Mouse (Mus musculus) bone marrow macrophage, adult 2 months (primary cell): ENCODE measurements at regions not wholly inside any gene's neighbourhood (a gene's known extent, or its start where the extent isn't known, plus 50 kb on each side); places are given as distances from the start of the nearest gene placed in this dataset.

Source experiments
- CTCF ChIP-seq: IDR thresholded peaks from 2 replicates; pipeline ENCODE4 v1.5.1; 2012; ENCODE audit warnings: low read depth, mild to moderate bottlenecking, low read length, moderate library complexity
- POLR2A ChIP-seq: IDR thresholded peaks from 2 replicates; pipeline ENCODE4 v1.6.1; 2012; ENCODE audit warnings: mild to moderate bottlenecking, low read depth, low read length, borderline replicate concordance

GRCm38 (mm10) chr19:33074907-33075306 lies 317.2 kb downstream of the Rnls start:
- TF ChIP-seq CTCF (no peak), POLR2A (no peak)
